Mouse (Mus musculus) testis, adult 2 months (tissue): ENCODE measurements around the gene Sptb. TPM values are rescaled to one million over a fixed set of nuclear protein-coding genes. Genes with fewer than 3 reads are reported as not detected.
A peak's percentile ranks its signal among the peaks of the same experiment; 100 is the strongest.

Experiments used
- H3K27ac ChIP-seq: fragments of 200-500 bp; 2 replicates; pipeline ENCODE4 v1.5.1; 2012; ENCODE audit warnings: low read depth, low read length; ENCODE audit not compliant: control insufficient read depth, insufficient read depth
- H3K27me3 ChIP-seq: fragments of 200-500 bp; 2 replicates; pipeline ENCODE4 v1.6.1; 2012; ENCODE audit warnings: mild to moderate bottlenecking, low read length, moderate library complexity; ENCODE audit not compliant: control insufficient read depth, insufficient read depth
- H3K36me3 ChIP-seq: fragments of 200-500 bp; 2 replicates; pipeline ENCODE4 v1.6.1; 2012; ENCODE audit warnings: mild to moderate bottlenecking, low read length; ENCODE audit not compliant: control insufficient read depth, insufficient read depth
- H3K4me1 ChIP-seq: fragments of 200-500 bp; 2 replicates; pipeline ENCODE4 v1.6.1; 2012; ENCODE audit warnings: low read length; ENCODE audit not compliant: control insufficient read depth, insufficient read depth
- H3K4me3 ChIP-seq: fragments of 200-500 bp; 2 replicates; pipeline ENCODE4 v1.5.1; 2012; ENCODE audit warnings: low read depth, mild to moderate bottlenecking, low read length, moderate library complexity, mixed read lengths; ENCODE audit not compliant: control insufficient read depth
- CTCF ChIP-seq: fragments of 200-500 bp; IDR thresholded peaks from 2 replicates; pipeline ENCODE4 v1.5.1; 2012; ENCODE audit warnings: low read depth, mild to moderate bottlenecking, inconsistent platforms, low read length, moderate library complexity; ENCODE audit not compliant: control insufficient read depth, insufficient read depth, insufficient replicate concordance
- POLR2A ChIP-seq: fragments of 200-500 bp; IDR thresholded peaks from 2 replicates; pipeline ENCODE4 v1.6.1; 2012; ENCODE audit warnings: low read depth, mild to moderate bottlenecking, inconsistent platforms, low read length, moderate library complexity; ENCODE audit not compliant: control insufficient read depth
- polyA plus RNA-seq: library from polyadenylated mRNA; depleted of rRNA; stranded (reverse); fragments of >200 nt; gene quantifications from 2 replicates; pipeline ENCODE4 v1.2.3, GENCODE M21; 2012

Sptb gene
- polyA plus RNA-seq, 1 experiment = 3.9 TPM

DNA sequence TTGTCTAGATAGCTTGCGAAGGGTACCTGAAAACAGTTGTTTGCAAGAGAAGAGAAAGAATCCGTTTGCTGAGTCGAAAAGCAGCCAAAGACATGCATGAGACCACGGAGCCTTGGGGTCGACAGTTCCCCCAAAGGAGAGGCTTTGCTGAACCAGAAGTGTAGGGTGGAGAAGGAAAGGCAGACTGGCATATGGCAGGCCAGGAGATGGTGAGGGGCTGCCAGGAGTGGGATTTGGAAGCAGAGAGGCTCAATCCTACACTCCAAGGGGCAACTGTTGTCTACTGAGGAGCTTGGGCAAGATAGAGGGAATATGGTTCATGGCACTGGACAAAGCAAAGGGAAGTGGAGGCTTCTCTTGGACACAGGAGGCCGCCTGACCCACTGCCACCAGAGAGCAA is 117.1 kb downstream of the Sptb start:
- Histone ChIP-seq H3K27ac (no peak overlapping the region), H3K4me1 (no peaks in the 10 kb centered on the region), H3K27me3 (no peaks in the 10 kb centered on the region), H3K36me3 (no peaks in the 10 kb centered on the region), H3K4me3 (no peak overlapping the region)
- no peak for TF ChIP-seq POLR2A
- TF ChIP-seq CTCF = no peak

DNA sequence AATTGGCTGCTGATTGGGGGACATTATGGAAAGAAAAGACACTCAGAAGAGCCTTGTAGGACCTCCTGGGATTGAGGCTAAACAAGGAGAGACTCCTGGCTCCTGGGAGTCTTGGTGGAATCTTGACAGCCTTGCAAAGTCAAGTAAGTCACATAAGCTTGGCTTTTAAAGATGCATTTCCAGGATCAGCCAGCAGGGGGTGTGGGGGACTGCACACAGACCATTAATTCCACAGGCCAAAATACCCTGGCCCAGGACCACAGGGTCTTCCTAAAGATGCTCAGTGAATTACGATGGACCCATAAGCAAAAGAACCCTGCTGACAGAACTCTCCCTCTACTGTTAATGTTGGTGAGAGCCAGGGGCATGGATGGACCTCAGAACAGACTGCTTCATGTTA is 118.1 kb downstream of the Sptb start:
- TF ChIP-seq POLR2A (no peak), CTCF (peak; percentile 62; the same call in 1 of the 2 replicates)
- H3K36me3 ChIP-seq = no peaks in the 10 kb centered on the region
- no peak overlapping the region for H3K4me3 ChIP-seq
- no peak overlapping the region for H3K27ac ChIP-seq
- no peaks in the 10 kb centered on the region for H3K4me1 ChIP-seq
- H3K27me3 ChIP-seq = no peaks in the 10 kb centered on the region

GRCm38 (mm10) chr12:76591037-76591436 is 119.3 kb downstream of the Sptb start:
- TF ChIP-seq POLR2A (no peak), CTCF (no peak)
- no peak overlapping the region for H3K27ac ChIP-seq
- no peaks in the 10 kb centered on the region for H3K36me3 ChIP-seq

DNA sequence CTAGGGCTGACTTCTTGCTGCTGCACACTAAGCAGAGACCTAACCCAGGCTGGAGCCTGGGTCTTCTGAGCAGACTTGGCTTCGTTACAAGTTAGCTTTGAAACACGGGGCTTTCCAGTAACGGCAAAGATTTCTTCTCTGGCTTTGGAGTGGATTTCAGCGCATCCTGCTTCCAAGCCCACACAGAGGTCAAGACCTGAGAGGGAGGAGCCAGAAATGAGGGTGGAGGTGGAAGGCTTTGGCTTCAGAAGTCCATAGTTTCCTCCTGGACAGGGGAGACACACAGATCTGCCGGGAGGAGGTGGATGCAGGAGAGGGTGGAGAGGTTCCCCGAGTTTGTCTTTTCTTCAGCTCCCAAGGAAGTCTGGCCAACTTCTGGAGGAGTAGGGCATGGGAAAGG is 120.8 kb downstream of the Sptb start:
- Histone ChIP-seq H3K27me3 (no peaks in the 10 kb centered on the region), H3K36me3 (no peaks in the 10 kb centered on the region), H3K27ac (no peak overlapping the region), H3K4me3 (no peak overlapping the region), H3K4me1 (no peaks in the 10 kb centered on the region)
- TF ChIP-seq POLR2A (no peak), CTCF (no peak)

More at GRCm38 (mm10) chr12:76591037-76591436, 119.3 kb downstream of the Sptb start:
- Histone ChIP-seq H3K27me3 (no peaks in the 10 kb centered on the region), H3K4me3 (no peak overlapping the region), H3K4me1 (no peaks in the 10 kb centered on the region)

GRCm38 (mm10) chr12:76587357-76587756 is 123.0 kb downstream of the Sptb start:
- no peak overlapping the region for H3K27ac ChIP-seq
- H3K27me3 ChIP-seq = no peaks in the 10 kb centered on the region
- no peaks in the 10 kb centered on the region for H3K36me3 ChIP-seq
- TF ChIP-seq POLR2A (no peak), CTCF (no peak)
- peaks cover 2% of the 10 kb centered on the region; the same call in 1 of the 2 replicates for H3K4me1 ChIP-seq
- no peak overlapping the region for H3K4me3 ChIP-seq

- Histone ChIP-seq H3K36me3 (no peaks in the 10 kb centered on the region), H3K27me3 (no peaks in the 10 kb centered on the region), H3K4me3 (no peak overlapping the region), H3K27ac (no peak overlapping the region), H3K4me1 (peaks cover 2% of the 10 kb centered on the region; the same call in 1 of the 2 replicates)
- no peak for TF ChIP-seq CTCF
Observed at GRCm38 (mm10) chr12:76585028-76585427, 125.3 kb downstream of the Sptb start.

DNA sequence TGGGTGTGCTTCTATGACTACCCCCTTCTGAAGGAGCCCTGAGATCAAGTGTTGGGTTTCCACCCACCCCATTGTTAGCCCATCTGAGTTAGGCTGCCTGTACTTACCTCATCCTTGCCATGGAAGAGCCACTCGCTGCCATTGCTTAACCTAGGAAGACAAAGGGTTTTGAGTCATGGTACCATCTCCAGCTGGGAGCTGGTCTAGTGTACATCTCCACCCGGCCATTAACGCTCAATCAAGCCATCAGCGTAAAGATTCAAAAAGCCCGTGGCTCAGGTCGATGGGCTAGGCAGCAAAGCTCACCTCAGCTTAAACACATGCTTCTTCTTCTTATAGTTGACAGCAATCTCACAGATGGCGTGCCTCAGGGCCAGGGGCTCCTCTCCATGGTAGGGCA is 126.9 kb downstream of the Sptb start:
- Histone ChIP-seq H3K36me3 (no peaks in the 10 kb centered on the region), H3K27ac (no peak overlapping the region), H3K4me1 (peaks cover 2% of the 10 kb centered on the region; the same call in 1 of the 2 replicates), H3K27me3 (no peaks in the 10 kb centered on the region), H3K4me3 (no peak overlapping the region)
- TF ChIP-seq POLR2A = no peak
- no peak for TF ChIP-seq CTCF

- no peaks in the 10 kb centered on the region for H3K27me3 ChIP-seq
- no peak overlapping the region for H3K27ac ChIP-seq
- H3K4me3 ChIP-seq = peak overlapping the region; percentile 12
- no peaks in the 10 kb centered on the region for H3K36me3 ChIP-seq
- TF ChIP-seq POLR2A (no peak), CTCF (no peak)
- peaks cover 2% of the 10 kb centered on the region; the same call in 1 of the 2 replicates for H3K4me1 ChIP-seq
Observed at GRCm38 (mm10) chr12:76582841-76583240, 127.5 kb downstream of the Sptb start.
